Mouse (Mus musculus) kidney, embryonic 15.5 days (tissue): ENCODE measurements around the gene Mdfi. TPM values are rescaled to one million over a fixed set of nuclear protein-coding genes. Genes with fewer than 3 reads are reported as not detected.
"Not testable (repeated sequence)": the region's sequence is repeated elsewhere in the genome, so short reads cannot be mapped to it uniquely, and the experiment has no call there.

Experiments
- ATAC-seq: fragments of 200-750 bp; cut with Nextera tagmentation; replicated peaks from 2 replicates; pipeline ENCODE4 v1.8.0; 2017; ENCODE audit warnings: moderate TSS enrichment; ENCODE audit not compliant: low FRiP score
- H3K27ac ChIP-seq: fragments of 300-500 bp; sonication (generic); 2 replicates; pipeline ENCODE4 v1.5.1; 2015; ENCODE audit warnings: mild to moderate bottlenecking, inconsistent platforms
- H3K27me3 ChIP-seq: fragments of 300-500 bp; sonication (generic); 2 replicates; pipeline ENCODE4 v1.6.1; 2015; ENCODE audit warnings: inconsistent platforms
- H3K36me3 ChIP-seq: fragments of 300-500 bp; sonication (generic); 2 replicates; pipeline ENCODE4 v1.6.1; 2015; ENCODE audit warnings: inconsistent platforms
- H3K4me1 ChIP-seq: fragments of 300-500 bp; sonication (generic); 2 replicates; pipeline ENCODE4 v1.6.1; 2015; ENCODE audit warnings: inconsistent platforms
- H3K4me2 ChIP-seq: fragments of 300-500 bp; sonication (generic); 2 replicates; pipeline ENCODE4 v1.6.1; 2015; ENCODE audit warnings: moderate library complexity, mild to moderate bottlenecking, inconsistent platforms
- H3K4me3 ChIP-seq: fragments of 300-500 bp; sonication (generic); replicated peaks from 2 replicates; pipeline ENCODE4 v1.5.1; 2015; ENCODE audit warnings: mild to moderate bottlenecking, inconsistent platforms
- H3K9ac ChIP-seq: fragments of 300-500 bp; sonication (generic); 2 replicates; pipeline ENCODE4 v1.6.1; 2015; ENCODE audit warnings: mild to moderate bottlenecking, inconsistent platforms
- H3K9me3 ChIP-seq: fragments of 300-500 bp; sonication (generic); replicated peaks from 2 replicates; pipeline ENCODE4 v1.6.1; 2016; ENCODE audit warnings: inconsistent platforms
- WGBS: fragments of 180-500 bp; shearing (Covaris S2); methylation state at CpG from one replicate; pipeline ENCODE4 v1.1.7; 2015; ENCODE audit warnings: mixed read lengths; 5-methylcytosine and 5-hydroxymethylcytosine counted together
- polyA plus RNA-seq: library from polyadenylated mRNA; unstranded; fragments of >200 nt; fragmentation: Nextera tagmentation; extraction: Ambion mirVana; gene quantifications from 2 replicates; pipeline ENCODE4 v1.2.1, GENCODE M21; 2015

Gene Mdfi
- polyA plus RNA-seq, 1 experiment from 2014 or later, result 12.6 TPM

- WGBS, result 2% methylated on average over 17 of the region's 17 CpGs
- ATAC-seq, result peak; percentile 79; the same call in 1 of the 2 replicates
- H3K27ac ChIP-seq, result no peak overlapping the region
Measured at GRCm38 (mm10) chr17:47864496-47864895, 30.0 kb upstream of the Mdfi start.

DNA sequence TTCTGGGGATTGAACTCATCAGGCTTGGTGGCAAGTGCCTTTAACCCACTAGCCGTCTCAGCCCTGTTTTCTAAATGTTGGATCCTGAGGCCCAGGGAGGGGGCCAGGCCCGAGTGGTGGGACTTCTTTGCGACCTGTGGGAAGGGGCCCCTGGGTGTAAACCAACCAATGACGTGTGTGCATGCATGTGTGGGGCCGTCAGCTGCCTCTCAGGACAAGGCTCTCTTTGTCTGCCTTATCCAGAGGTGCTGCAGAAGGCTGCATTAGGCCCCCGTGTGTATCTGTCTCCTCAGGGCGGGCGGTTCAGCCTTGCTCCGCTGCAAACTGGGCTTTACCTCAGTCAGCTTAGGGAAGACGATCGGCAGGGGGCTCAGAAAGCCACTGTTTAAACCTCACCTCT, 28.9 kb upstream of the Mdfi start:
- Histone ChIP-seq H3K27me3 (peaks cover 14% of the 10 kb centered on the region), H3K9ac (no peak overlapping the region), H3K4me2 (no peak overlapping the region), H3K27ac (no peak overlapping the region), H3K4me3 (no peak overlapping the region), H3K36me3 (peaks cover 14% of the 10 kb centered on the region), H3K4me1 (peaks cover 21% of the 10 kb centered on the region), H3K9me3 (no peaks in the 10 kb centered on the region)
- WGBS, result 22% methylated on average over 11 of the region's 11 CpGs
- no peak for ATAC-seq

More at GRCm38 (mm10) chr17:47864496-47864895, 30.0 kb upstream of the Mdfi start:
- Histone ChIP-seq H3K9ac (peak overlapping the region; percentile 23; the same call in 1 of the 2 replicates), H3K4me2 (peak overlapping the region; percentile 56), H3K9me3 (no peaks in the 10 kb centered on the region), H3K4me3 (0 out of 2 replicates have a peak overlapping the region, but pooled peaks have one; percentile 16), H3K4me1 (peaks cover 23% of the 10 kb centered on the region), H3K36me3 (peaks cover 21% of the 10 kb centered on the region), H3K27me3 (peaks cover 14% of the 10 kb centered on the region)

- no peak overlapping the region for H3K4me3 ChIP-seq
- 56% methylated on average over 4 of the region's 4 CpGs for WGBS
- no peak overlapping the region for H3K27ac ChIP-seq
- peaks cover 17% of the 10 kb centered on the region for H3K4me1 ChIP-seq
- peaks cover 14% of the 10 kb centered on the region for H3K27me3 ChIP-seq
- H3K4me2 ChIP-seq, result no peak overlapping the region
- no peak overlapping the region for H3K9ac ChIP-seq
- peaks cover 12% of the 10 kb centered on the region; the same call in 1 of the 2 replicates for H3K36me3 ChIP-seq
- no peak for ATAC-seq
- no peaks in the 10 kb centered on the region for H3K9me3 ChIP-seq
Measured at GRCm38 (mm10) chr17:47863023-47863422, 28.5 kb upstream of the Mdfi start.

DNA sequence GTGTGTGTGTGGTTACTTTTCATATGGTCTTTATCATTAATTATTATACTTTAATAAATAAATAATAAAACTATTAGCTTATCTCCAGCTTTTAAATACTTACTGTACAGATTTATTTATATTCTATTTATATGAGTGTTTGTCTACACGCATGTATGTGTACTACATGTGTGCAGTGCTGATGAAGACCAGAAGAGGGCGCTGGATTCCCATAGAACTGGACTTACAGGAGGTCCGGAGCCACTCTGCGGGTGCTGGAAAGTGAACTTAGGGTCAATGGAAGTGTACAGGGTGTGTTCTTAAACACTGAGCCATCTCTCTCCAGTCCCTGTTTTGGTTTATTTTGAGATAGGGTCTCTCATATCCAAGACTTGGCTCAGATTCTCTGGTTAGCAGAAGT, 21.1 kb upstream of the Mdfi start:
- H3K27me3 ChIP-seq, result peaks cover 8% of the 10 kb centered on the region; the same call in 1 of the 2 replicates
- H3K27ac ChIP-seq, result no peak overlapping the region
- ATAC-seq, result no peak
- no peak overlapping the region for H3K4me2 ChIP-seq
- H3K4me3 ChIP-seq, result no peak overlapping the region
- H3K9me3 ChIP-seq, result no peaks in the 10 kb centered on the region
- H3K4me1 ChIP-seq, result peaks cover 9% of the 10 kb centered on the region
- no peak overlapping the region for H3K9ac ChIP-seq
- no peaks in the 10 kb centered on the region for H3K36me3 ChIP-seq
- WGBS, result 80% methylated on average over 4 of the region's 4 CpGs

- Histone ChIP-seq H3K9ac (no peak overlapping the region), H3K27me3 (peaks cover 5% of the 10 kb centered on the region; the same call in 1 of the 2 replicates), H3K9me3 (no peaks in the 10 kb centered on the region), H3K4me3 (no peak overlapping the region), H3K4me2 (no peak overlapping the region), H3K4me1 (peaks cover 9% of the 10 kb centered on the region), H3K27ac (no peak overlapping the region), H3K36me3 (no peaks in the 10 kb centered on the region)
- 89% methylated on average over 8 of the region's 8 CpGs for WGBS
- ATAC-seq, result no peak
Measured at GRCm38 (mm10) chr17:47854908-47855307, 20.4 kb upstream of the Mdfi start.

DNA sequence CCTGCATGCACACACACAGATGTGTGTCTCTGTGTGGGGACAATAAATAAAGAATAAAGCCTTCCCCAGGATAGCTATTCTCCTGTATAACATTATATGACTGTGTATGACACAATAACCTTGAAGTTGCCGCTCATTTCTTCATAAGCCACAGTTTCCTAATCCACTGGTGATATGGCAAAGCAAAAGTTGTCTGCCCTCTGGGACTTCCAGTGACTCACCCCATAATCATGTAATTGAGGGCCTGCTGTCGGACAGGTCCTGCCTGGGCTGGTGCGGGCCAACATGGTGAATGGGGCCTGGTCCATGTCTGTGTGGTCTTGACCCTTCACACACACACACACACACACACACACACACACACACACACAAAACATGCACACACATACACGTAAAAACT, 19.3 kb upstream of the Mdfi start:
- H3K4me1 ChIP-seq, result peaks cover 9% of the 10 kb centered on the region
- no peak overlapping the region for H3K4me3 ChIP-seq
- H3K9me3 ChIP-seq, result no peaks in the 10 kb centered on the region
- H3K9ac ChIP-seq, result no peak overlapping the region
- WGBS, result 83% methylated on average over 4 of the region's 4 CpGs
- no peak overlapping the region for H3K4me2 ChIP-seq
- no peak for ATAC-seq
- H3K27ac ChIP-seq, result no peak overlapping the region
- H3K27me3 ChIP-seq, result peaks cover 5% of the 10 kb centered on the region; the same call in 1 of the 2 replicates
- no peaks in the 10 kb centered on the region for H3K36me3 ChIP-seq

DNA sequence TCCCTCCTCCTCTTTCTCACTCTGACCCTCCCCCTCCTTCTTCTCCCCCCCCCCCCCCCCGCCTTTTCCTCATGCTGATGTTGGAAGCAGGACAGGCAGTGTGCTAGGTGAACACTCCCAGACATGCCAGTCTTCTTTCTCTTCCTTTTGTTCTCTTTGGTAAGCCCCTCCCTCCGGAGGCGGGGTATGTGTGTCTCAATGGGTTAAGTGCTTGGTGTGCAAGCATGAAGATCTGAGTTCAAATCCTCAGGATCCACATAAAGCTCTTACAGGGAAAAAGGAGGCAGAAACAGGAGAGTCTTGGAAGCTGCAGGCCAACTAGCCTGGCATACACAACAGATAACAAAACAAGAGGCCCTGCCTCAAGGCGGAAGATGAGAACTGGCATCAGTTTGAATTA, 18.8 kb upstream of the Mdfi start:
- Histone ChIP-seq H3K4me2 (no peak overlapping the region), H3K36me3 (no peaks in the 10 kb centered on the region), H3K9ac (no peak overlapping the region), H3K27me3 (peaks cover 5% of the 10 kb centered on the region; the same call in 1 of the 2 replicates), H3K9me3 (no peaks in the 10 kb centered on the region), H3K4me3 (no peak overlapping the region), H3K4me1 (peaks cover 9% of the 10 kb centered on the region), H3K27ac (no peak overlapping the region)
- ATAC-seq, result no peak
- WGBS, result 96% methylated on average over 3 of the region's 4 CpGs

DNA sequence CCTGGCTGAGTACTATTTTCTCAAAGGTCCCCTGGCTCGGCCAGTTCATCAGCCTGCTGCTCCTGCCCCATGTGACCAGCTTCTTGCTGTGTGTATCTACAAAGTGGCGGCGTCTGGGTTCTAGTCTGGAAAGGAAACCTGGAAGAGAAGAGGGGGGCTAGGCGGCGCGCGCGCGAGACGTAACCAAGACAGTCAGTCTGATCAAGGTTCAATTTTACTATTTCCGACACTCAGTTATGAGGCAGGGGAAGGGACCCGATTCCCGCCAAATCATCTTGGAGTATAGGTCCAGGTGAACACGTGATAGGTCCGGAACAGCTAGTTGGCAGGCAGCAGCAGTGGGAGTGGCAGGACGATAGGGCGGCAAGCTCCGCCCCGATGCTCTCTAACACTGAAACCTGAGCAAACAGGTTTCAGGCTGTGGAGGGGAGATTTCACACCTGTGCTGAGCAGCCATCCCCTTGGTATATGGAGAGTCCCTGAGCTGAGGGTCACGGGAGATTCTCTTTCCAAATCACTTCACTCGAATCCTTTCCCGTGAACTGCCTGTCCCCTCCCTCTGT, 17.4 kb upstream of the Mdfi start:
- WGBS, result 13% methylated on average over 22 of the region's 22 CpGs
- H3K4me3 ChIP-seq, result peak overlapping the region; percentile 29
- H3K9me3 ChIP-seq, result not testable (repeated sequence)

DNA sequence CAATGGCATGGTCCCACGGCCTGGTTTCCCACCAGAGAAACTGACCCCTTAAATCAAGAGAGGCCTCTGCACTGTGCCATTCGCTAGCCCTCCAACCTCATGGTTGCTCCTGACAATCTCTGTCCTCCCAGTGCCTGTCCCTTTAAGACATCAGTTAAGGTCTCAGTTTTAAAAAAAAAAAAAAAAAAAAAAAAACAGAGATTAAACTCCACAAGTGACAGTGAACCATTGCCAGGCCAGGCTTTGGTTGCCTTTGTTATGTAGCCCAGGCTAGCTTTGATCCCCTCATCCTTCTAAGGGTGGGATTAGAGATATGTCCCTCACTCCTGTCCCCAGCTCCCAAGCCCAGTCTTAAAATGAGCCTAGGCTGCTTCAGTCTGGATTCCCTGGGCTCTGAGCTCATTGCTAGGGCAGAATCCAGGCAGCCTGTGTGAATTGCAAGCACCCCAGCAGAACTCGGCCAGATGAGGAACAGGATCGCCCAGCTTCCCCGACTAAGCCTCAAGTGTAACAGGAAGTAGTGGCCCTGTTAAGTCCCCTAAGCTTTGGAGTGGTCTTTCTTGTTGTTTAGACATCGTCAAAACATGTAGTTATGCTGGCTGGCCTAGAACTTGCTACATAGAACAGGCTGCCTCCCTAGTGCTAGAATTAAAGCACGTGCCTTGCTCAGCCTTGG, 16.3 kb upstream of the Mdfi start:
- Histone ChIP-seq H3K4me2 (no peak overlapping the region), H3K9me3 (no peaks in the 10 kb centered on the region), H3K36me3 (no peaks in the 10 kb centered on the region), H3K9ac (no peak overlapping the region), H3K27me3 (peaks cover 5% of the 10 kb centered on the region; the same call in 1 of the 2 replicates), H3K4me1 (peaks cover 9% of the 10 kb centered on the region), H3K27ac (no peak overlapping the region), H3K4me3 (no peak overlapping the region)
- 78% methylated on average over 7 of the region's 7 CpGs for WGBS
- ATAC-seq, result no peak

More for the DNA sequence above, 17.4 kb upstream of the Mdfi start:
- Histone ChIP-seq H3K4me2 (peak overlapping the region; percentile 62), H3K9ac (0 out of 2 replicates have a peak overlapping the region, but pooled peaks have one; percentile 15)
- not testable (repeated sequence) for H3K27ac ChIP-seq, H3K4me1 ChIP-seq, H3K27me3 ChIP-seq, H3K36me3 ChIP-seq
- ATAC-seq, result peak; percentile 78; the same call in 1 of the 2 replicates

DNA sequence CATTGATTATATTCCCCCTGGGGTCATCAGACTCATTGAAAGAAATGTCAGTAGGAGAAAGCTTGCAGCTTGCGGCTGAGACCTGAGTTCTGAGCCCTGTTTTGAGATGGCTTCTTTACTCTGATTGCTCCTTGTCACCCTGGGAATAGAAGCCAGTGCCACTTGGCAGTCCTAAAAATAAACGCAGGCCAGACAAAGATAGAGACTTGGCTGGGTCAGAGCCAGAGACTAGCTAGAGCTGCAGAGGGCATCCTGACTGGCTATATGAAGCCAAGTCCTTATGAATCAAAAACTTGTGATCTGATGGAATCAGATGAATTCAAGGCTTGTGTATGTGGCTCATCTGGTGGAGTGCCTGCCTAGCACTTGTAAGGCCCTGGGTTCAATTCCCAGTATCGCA, 15.5 kb upstream of the Mdfi start:
- no peak overlapping the region for H3K9ac ChIP-seq
- no peaks in the 10 kb centered on the region for H3K9me3 ChIP-seq
- H3K36me3 ChIP-seq, result no peaks in the 10 kb centered on the region
- no peak overlapping the region for H3K4me3 ChIP-seq
- H3K27me3 ChIP-seq, result peaks cover 5% of the 10 kb centered on the region; the same call in 1 of the 2 replicates
- H3K4me1 ChIP-seq, result peaks cover 9% of the 10 kb centered on the region
- 78% methylated on average over 3 of the region's 3 CpGs for WGBS
- no peak overlapping the region for H3K27ac ChIP-seq
- no peak overlapping the region for H3K4me2 ChIP-seq
- ATAC-seq, result no peak

DNA sequence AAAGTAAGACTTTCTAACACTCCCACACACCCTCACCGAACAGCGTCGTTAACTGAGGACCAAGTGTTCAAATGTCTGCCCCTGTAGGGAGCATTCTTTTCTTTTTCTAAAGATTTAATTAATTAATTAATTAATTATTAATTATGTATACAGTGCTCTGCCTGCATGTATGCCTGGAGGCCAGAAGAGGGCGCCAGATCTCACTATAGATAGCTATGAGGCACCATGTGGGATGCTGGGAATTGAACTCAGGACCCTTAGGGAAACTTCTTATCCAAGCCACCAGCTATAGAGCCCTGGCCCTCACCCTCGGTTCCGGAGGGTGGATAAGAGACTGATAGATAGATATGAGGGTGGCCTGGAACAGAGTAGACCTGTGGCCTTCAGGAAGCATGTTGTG, 13.5 kb upstream of the Mdfi start:
- no peak overlapping the region for H3K27ac ChIP-seq
- H3K36me3 ChIP-seq, result no peaks in the 10 kb centered on the region
- H3K9ac ChIP-seq, result no peak overlapping the region
- peaks cover 5% of the 10 kb centered on the region; the same call in 1 of the 2 replicates for H3K27me3 ChIP-seq
- peaks cover 9% of the 10 kb centered on the region for H3K4me1 ChIP-seq
- no peak for ATAC-seq
- 61% methylated on average over 6 of the region's 6 CpGs for WGBS
- H3K9me3 ChIP-seq, result no peaks in the 10 kb centered on the region
- H3K4me3 ChIP-seq, result no peak overlapping the region
- H3K4me2 ChIP-seq, result no peak overlapping the region

DNA sequence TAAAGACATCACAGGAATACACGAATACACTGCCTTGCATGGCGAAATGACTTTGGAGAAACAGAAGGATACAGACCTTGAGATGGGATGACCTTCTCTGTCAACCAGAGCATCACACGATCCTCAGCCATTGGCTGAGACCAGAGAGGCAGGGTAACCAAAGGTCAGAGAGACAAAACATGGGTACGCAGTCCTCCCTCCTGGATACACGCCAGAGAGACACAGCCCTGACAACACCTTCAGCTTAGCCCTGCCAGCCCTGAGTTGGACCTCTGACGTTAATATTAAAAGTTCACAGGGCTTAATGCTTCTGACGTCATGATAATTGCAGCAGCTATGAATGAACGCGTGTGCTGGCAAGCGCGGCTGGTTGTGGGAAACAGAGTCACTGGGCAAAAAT, 11.1 kb upstream of the Mdfi start:
- Histone ChIP-seq H3K27me3 (peaks cover 2% of the 10 kb centered on the region; the same call in 1 of the 2 replicates), H3K9me3 (no peaks in the 10 kb centered on the region), H3K4me1 (peaks cover 10% of the 10 kb centered on the region), H3K36me3 (no peaks in the 10 kb centered on the region), H3K27ac (no peak overlapping the region), H3K9ac (no peak overlapping the region), H3K4me3 (no peak overlapping the region), H3K4me2 (no peak overlapping the region)
- 81% methylated on average over 11 of the region's 11 CpGs for WGBS
- ATAC-seq, result no peak
